In genomic region chr2:106522961-106523360, GRCm38 (mm10) we compare ENCODE assay signal across 25 mouse cellular contexts.
A peak's percentile ranks its signal among the peaks of the same experiment; 100 is the strongest.
DNase-seq lines count a peak whose midpoint lies in the region; ATAC-seq and TF ChIP-seq lines count a peak whose summit lies in the region.
"Had no signal": no experiment of that assay in that cellular context is flagged by ENCODE, and none has a peak within 500 bp of the region (broad histone marks: within the 10 kb centered on the region; RNA-seq: fewer than 3 reads in every experiment).

No protein-coding gene starts in this region.

- TF ChIP-seq CTCF in left cerebral cortex, adult 2 months (IDR thresholded peaks at IDR 0.05), result no peak

- intact Hi-C loops in left cerebral cortex, adult 2 months (cut with DNase I), result no loop called here
- intact Hi-C loops in left cerebral cortex, postnatal 10 days (cut with DNase I), result no loop called here

- H3K27ac ChIP-seq in left cerebral cortex, adult 2 months, result peak overlapping the region; percentile 38
- H3K27ac ChIP-seq: forebrain, embryonic 10.5 days; forebrain, embryonic 13.5 days; hindbrain, embryonic 10.5 days; hindbrain, embryonic 13.5 days; intestine, embryonic 15.5 days had no signal

- ATAC-seq in megakaryocyte progenitor cell, adult 5-6 weeks (replicated peaks; ENCODE audit: poor library complexity), result no peak
- ATAC-seq: forebrain, embryonic 13.5 days; forebrain, embryonic 16.5 days; hindbrain, embryonic 16.5 days; intestine, embryonic 15.5 days; Patski had no signal

- no peak overlapping the region for H3K4me3 ChIP-seq in left cerebral cortex, adult 2 months
- H3K4me3 ChIP-seq: forebrain, embryonic 10.5 days; forebrain, embryonic 13.5 days; hindbrain, embryonic 10.5 days; hindbrain, embryonic 13.5 days; intestine, embryonic 15.5 days had no signal

- DNase-seq in frontal cortex, adult 2 months (ENCODE audit: extremely low spot score in 1 of 2, low spot score in 1 of 2), result peak; percentile 10 to 53
- DNase-seq in frontal cortex, postnatal 25 days (ENCODE audit: low spot score in 2 of 2), result no peak
- DNase-seq in left cerebral cortex, adult 2 months (ENCODE audit: extremely low spot score in 1 of 2, low spot score in 2 of 2), result no peak
- DNase-seq in left cerebral cortex, postnatal 10 days (ENCODE audit: extremely low spot score in 1 of 2, low spot score in 2 of 2), result no peak
- peak; percentile 10 for DNase-seq in right cerebral cortex, postnatal 25 days
- no peak for DNase-seq in right cerebral cortex, postnatal 10 days (ENCODE audit: low spot score in 2 of 2)
- DNase-seq: adrenal gland, adult 2 months; adrenal gland, postnatal 14 days; B cell, adult 2 months; cerebellum, adult 11-12 months; cerebellum, adult 8-10 months; cerebellum, postnatal 10 days; cerebellum, postnatal 36 days; gastrocnemius, postnatal 10 days; gastrocnemius, postnatal 36 days; heart, postnatal 36 days had no signal

Comparison
In these comparisons a context has a peak if more than half of its experiments do, and no peak if none do; other contexts are left out.
1. DNase-seq: peak in frontal cortex, adult 2 months (2 of 2) and right cerebral cortex, postnatal 25 days (single experiment); none in frontal cortex, postnatal 25 days (0 of 2), left cerebral cortex, adult 2 months (0 of 2), left cerebral cortex, postnatal 10 days (0 of 2) and right cerebral cortex, postnatal 10 days (0 of 2).